Mouse (Mus musculus): Measurements from ENCODE around the gene Celf2. TPM values are rescaled to one million over a fixed set of nuclear protein-coding genes. Genes with fewer than 3 reads are reported as not detected.
A peak's percentile ranks its signal among the peaks of the same experiment; 100 is the strongest.

Celf2 gene
- total and polyA plus RNA-seq, 2 experiments from 2014 or later = 185 to 205 TPM

DNA sequence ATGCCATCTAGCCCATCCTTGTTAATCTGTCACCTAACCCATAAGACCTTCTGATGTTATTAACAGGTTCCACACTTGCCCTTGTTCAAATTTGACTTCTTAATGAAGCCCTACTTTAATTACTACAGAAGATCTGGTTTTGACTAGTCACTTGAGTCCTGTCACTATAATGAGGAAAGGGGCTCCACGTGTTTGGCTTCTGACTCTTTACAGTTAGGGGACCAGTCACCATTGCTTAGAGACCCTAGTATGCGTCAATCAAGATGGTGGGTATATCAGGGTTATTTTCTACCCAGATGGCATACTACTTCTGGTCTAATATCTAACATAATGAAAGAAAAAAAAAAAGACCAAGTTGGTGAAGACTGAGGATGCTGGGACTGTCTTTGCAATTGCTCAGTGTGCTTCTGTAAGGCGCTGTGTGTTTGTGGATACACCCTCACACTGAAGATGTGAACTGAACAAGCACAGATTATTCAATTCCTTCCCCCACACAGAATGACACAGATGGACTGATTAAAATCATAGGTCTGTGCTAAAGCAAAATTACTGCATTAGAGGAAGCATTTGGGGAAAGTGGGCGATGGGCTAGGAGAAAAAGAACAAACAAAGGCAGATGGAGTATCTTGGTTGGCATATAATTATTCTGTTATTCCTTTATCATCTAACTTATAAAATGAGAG is 274.2 kb downstream of the Celf2 start:
- no peak overlapping the region for H3K4me2 ChIP-seq (ENCODE audit: low read depth)
- TF ChIP-seq CTCF (IDR thresholded peaks at IDR 0.05; ENCODE audit: low read depth) = no peak
- ATAC-seq (peak; percentile 55), DNase-seq (no peak)
- H3K9ac ChIP-seq = no peak overlapping the region
- no peaks in the 10 kb centered on the region for H3K36me3 ChIP-seq (ENCODE audit: insufficient read depth)
- peaks cover 6% of the 10 kb centered on the region; the same call in 1 of the 2 replicates for H3K4me1 ChIP-seq (ENCODE audit: insufficient read depth)
- H3K27ac ChIP-seq (ENCODE audit: low read depth, low read length) = 0 out of 2 replicates have a peak overlapping the region, but pooled peaks have one; percentile 29
- H3K4me3 ChIP-seq (ENCODE audit: low read depth, low read length) = no peak overlapping the region
- WGBS = 52% methylated on average over 4 of the region's 4 CpGs
- no peaks in the 10 kb centered on the region for H3K27me3 ChIP-seq (ENCODE audit: insufficient read depth, low read length)
- no peaks in the 10 kb centered on the region for H3K9me3 ChIP-seq (ENCODE audit: low read length)

DNA sequence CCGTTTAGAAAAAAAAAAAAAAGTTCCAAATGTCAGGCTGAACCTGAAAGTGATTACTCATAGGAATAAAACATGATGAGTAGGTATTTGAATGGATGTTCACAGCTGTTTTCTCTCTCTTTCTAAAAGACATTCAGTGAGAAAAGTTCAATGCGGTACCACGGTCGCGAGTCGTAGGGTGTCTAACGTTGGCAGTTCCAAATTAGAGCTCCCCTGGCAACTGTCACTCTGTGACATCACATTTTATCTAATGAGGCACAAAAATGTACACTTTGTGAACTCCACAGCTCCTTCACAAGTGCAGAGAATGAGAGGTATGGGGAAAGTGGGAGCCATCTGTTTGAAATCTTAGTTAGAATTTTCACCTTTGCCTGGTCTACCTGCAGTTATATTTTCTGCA is 274.8 kb downstream of the Celf2 start:
- Histone ChIP-seq H3K36me3 (ENCODE audit: insufficient read depth) (no peaks in the 10 kb centered on the region), H3K4me1 (ENCODE audit: insufficient read depth) (peaks cover 6% of the 10 kb centered on the region; the same call in 1 of the 2 replicates), H3K27me3 (ENCODE audit: insufficient read depth, low read length) (no peaks in the 10 kb centered on the region), H3K9me3 (ENCODE audit: low read length) (no peaks in the 10 kb centered on the region), H3K27ac (ENCODE audit: low read depth, low read length) (no peak overlapping the region), H3K4me3 (ENCODE audit: low read depth, low read length) (no peak overlapping the region), H3K9ac (no peak overlapping the region), H3K4me2 (ENCODE audit: low read depth) (no peak overlapping the region)
- 43% methylated on average over 7 of the region's 7 CpGs for WGBS
- ATAC-seq = peak; percentile 63
- peak; percentile 71 for DNase-seq
- TF ChIP-seq CTCF (IDR thresholded peaks at IDR 0.05; ENCODE audit: low read depth) = no peak

DNA sequence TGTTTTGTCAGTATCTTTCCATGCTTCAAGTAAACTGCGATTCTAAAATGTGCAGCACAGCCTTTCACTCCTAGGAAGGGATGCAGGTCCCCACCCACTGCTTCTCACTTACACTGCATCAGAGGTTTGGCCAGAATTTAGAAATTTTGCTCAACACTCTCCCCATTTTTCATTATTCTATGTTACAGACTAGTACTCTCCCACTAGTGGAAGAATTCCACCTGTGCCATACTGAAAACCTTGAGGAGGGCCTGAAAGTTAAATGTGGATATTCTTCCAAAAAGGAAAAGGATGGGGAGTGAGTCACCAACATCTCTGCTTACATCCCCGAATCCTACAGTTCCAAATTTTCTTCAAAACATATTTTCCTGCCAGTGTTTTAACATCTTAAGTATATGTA is 276.0 kb downstream of the Celf2 start:
- Histone ChIP-seq H3K4me2 (ENCODE audit: low read depth) (no peak overlapping the region), H3K27me3 (ENCODE audit: insufficient read depth, low read length) (no peaks in the 10 kb centered on the region), H3K9ac (no peak overlapping the region), H3K4me1 (ENCODE audit: insufficient read depth) (peaks cover 6% of the 10 kb centered on the region; the same call in 1 of the 2 replicates), H3K27ac (ENCODE audit: low read depth, low read length) (peak overlapping the region; percentile 45; the same call in 1 of the 2 replicates), H3K9me3 (ENCODE audit: low read length) (no peaks in the 10 kb centered on the region), H3K36me3 (ENCODE audit: insufficient read depth) (no peaks in the 10 kb centered on the region), H3K4me3 (ENCODE audit: low read depth, low read length) (no peak overlapping the region)
- no peak for TF ChIP-seq CTCF (IDR thresholded peaks at IDR 0.05; ENCODE audit: low read depth)
- WGBS = 69% methylated on average over 2 of the region's 2 CpGs
- ATAC-seq = no peak
- no peak for DNase-seq

DNA sequence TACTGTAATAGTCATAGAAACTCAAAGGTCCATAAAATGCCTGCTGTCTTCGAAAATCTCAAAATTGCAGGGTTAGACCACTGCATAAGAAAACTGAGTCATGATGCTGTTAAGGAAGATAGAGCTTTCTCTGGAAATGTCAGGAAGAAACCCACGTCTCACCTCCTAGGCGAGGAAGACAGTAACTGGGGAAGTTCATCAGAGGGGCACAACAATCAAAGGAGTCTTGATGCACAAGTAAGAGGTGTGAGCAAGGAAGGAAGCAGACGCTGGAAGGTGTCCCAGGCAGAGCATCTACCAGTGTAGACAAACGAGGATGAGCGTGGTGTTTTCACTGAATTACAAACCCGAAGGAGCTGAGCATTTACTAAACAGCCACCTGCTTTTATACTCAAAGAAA is 282.6 kb downstream of the Celf2 start:
- H3K4me3 ChIP-seq (ENCODE audit: low read depth, low read length) = no peak overlapping the region
- no peak overlapping the region for H3K27ac ChIP-seq (ENCODE audit: low read depth, low read length)
- 82% methylated on average over 7 of the region's 7 CpGs for WGBS
- H3K4me2 ChIP-seq (ENCODE audit: low read depth) = no peak overlapping the region
- no peaks in the 10 kb centered on the region for H3K27me3 ChIP-seq (ENCODE audit: insufficient read depth, low read length)
- H3K9ac ChIP-seq = no peak overlapping the region
- no peaks in the 10 kb centered on the region for H3K9me3 ChIP-seq (ENCODE audit: low read length)
- no peak for ATAC-seq
- no peaks in the 10 kb centered on the region for H3K36me3 ChIP-seq (ENCODE audit: insufficient read depth)
- no peak for TF ChIP-seq CTCF (IDR thresholded peaks at IDR 0.05; ENCODE audit: low read depth)
- H3K4me1 ChIP-seq (ENCODE audit: insufficient read depth) = no peaks in the 10 kb centered on the region; the same call in 1 of the 2 replicates
- no peak for DNase-seq

DNA sequence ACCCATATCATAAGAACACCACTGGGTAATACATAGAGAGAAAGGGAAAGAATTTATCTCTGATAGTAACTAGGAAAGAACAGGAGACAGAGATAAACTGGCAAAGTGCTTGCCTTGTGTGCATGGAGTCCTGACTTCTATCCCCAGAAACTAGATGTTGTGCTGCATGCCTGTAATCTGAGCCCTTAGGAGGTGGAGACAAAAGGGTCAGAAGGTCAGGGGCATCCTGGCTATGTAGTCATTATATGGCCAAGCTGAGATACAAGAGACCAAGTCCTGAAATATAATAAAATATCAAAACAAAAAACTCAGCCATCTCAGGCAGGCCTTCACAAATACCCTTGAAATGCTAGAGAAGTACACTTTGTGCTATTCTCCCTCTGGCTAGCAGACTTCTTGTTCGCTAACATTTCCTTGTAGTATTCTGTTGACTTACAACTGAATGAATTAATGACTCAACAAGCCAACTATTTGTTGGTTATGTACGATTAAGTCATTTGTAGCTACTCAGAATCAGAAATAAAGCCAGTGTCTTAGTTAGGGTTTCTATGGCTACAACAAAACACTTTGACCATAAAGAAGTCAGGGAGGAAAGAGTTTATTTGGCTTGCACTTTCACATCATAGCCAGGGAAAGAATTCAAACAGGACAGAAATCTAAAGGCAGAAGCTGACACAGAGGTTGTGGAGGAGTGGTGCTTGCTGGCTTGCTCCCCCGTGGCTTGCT is 284.9 kb downstream of the Celf2 start:
- ATAC-seq = no peak
- Histone ChIP-seq H3K4me1 (ENCODE audit: insufficient read depth) (no peaks in the 10 kb centered on the region; the same call in 1 of the 2 replicates), H3K27ac (ENCODE audit: low read depth, low read length) (peak overlapping the region; percentile 16; the same call in 1 of the 2 replicates), H3K36me3 (ENCODE audit: insufficient read depth) (no peaks in the 10 kb centered on the region), H3K27me3 (ENCODE audit: insufficient read depth, low read length) (no peaks in the 10 kb centered on the region), H3K9me3 (ENCODE audit: low read length) (no peaks in the 10 kb centered on the region), H3K4me2 (ENCODE audit: low read depth) (no peak overlapping the region), H3K9ac (no peak overlapping the region), H3K4me3 (ENCODE audit: low read depth, low read length) (no peak overlapping the region)
- DNase-seq = no peak
- no peak for TF ChIP-seq CTCF (IDR thresholded peaks at IDR 0.05; ENCODE audit: low read depth)
- 58% methylated on average over 3 of the region's 3 CpGs for WGBS

DNA sequence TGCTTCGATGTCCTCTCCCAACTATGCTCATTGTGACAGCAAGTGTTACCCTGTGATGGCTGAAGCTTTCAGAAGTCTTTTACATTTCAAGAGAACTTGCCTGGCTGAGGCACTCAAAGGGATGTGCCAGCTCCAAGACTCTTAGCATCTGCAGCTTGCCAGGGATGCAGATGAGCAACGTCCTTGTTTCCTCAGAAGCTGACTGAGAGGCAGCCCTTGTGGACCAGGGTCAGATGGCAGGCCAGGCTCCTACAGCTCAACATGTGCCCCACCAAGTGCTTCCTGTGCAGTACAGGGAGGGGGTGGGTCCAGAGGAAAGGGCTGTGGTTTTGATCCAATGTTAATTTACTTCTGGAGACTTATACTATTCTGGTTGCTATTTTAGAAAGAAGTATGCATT is 285.8 kb downstream of the Celf2 start:
- H3K4me1 ChIP-seq (ENCODE audit: insufficient read depth) = no peaks in the 10 kb centered on the region; the same call in 1 of the 2 replicates
- H3K27ac ChIP-seq (ENCODE audit: low read depth, low read length) = 0 out of 2 replicates have a peak overlapping the region, but pooled peaks have one; percentile 1
- H3K9ac ChIP-seq = no peak overlapping the region
- no peak for TF ChIP-seq CTCF (IDR thresholded peaks at IDR 0.05; ENCODE audit: low read depth)
- H3K27me3 ChIP-seq (ENCODE audit: insufficient read depth, low read length) = no peaks in the 10 kb centered on the region
- DNase-seq (no peak), ATAC-seq (peak; percentile 64)
- no peaks in the 10 kb centered on the region for H3K9me3 ChIP-seq (ENCODE audit: low read length)
- H3K36me3 ChIP-seq (ENCODE audit: insufficient read depth) = no peaks in the 10 kb centered on the region
- no peak overlapping the region for H3K4me3 ChIP-seq (ENCODE audit: low read depth, low read length)
- 31% methylated on average over 2 of the region's 2 CpGs for WGBS
- no peak overlapping the region for H3K4me2 ChIP-seq (ENCODE audit: low read depth)

DNA sequence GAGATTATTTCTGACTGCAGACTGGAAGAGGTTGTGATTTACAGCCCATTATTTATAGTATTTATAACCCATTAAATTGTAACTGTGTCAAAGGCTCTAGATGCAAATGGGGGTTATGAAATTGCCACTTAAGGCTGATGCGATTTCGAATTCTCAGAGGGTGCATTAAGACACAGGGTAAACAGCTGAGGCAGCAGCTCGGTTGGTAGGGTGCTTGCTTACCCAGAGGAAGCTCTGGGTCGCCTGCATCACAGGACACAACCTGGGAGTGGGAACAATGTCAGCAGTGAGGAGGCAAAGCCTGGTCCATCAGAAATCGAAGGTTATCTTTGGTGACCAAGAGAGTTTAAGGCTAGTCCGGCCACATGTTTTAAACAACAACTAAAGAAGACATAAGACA is 286.5 kb downstream of the Celf2 start:
- Histone ChIP-seq H3K4me2 (ENCODE audit: low read depth) (no peak overlapping the region), H3K27ac (ENCODE audit: low read depth, low read length) (no peak overlapping the region), H3K9ac (no peak overlapping the region), H3K4me3 (ENCODE audit: low read depth, low read length) (no peak overlapping the region), H3K9me3 (ENCODE audit: low read length) (no peaks in the 10 kb centered on the region), H3K4me1 (ENCODE audit: insufficient read depth) (no peaks in the 10 kb centered on the region; the same call in 1 of the 2 replicates), H3K27me3 (ENCODE audit: insufficient read depth, low read length) (no peaks in the 10 kb centered on the region), H3K36me3 (ENCODE audit: insufficient read depth) (no peaks in the 10 kb centered on the region)
- ATAC-seq (no peak), DNase-seq (no peak)
- WGBS = 79% methylated on average over 6 of the region's 6 CpGs
- TF ChIP-seq CTCF (IDR thresholded peaks at IDR 0.05; ENCODE audit: low read depth) = no peak
